Mouse (Mus musculus): ENCODE results near the gene Cpeb2.

DNA sequence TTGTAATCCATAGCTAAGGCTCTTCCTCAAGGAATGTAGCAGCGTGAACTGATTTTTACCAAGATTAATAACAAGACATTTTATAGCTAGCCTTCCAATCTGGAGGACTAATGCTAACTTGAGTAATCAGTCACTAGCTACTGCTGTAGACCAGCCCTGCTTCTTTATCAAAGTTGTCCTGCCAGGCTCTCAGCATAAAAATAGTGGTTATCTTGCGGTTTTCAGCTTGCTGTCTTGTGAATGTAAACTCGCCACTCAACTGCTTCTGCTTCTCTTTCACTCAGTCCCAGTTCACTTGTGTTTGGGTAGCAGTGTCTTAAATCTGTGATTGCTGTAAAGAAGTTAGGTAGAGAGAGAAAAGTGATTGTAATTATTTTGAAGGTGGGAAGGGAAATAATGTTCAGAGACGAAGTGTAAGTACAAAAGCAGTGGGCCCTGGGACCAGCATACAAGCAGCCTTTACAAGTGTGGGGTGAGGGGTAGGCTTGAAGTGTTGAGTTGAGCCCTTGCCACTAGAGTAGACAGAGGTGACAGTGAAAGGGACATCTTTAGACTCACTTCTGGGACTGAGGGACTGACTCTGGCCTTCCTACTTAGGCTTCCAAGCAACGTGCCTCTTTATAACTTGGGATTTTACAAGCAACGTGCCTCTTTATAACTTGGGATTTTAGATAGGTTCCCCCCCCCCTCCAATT is 6.3 kb downstream of the Cpeb2 start:
- TF ChIP-seq USF1 (IDR thresholded peaks at IDR 0.05; ENCODE audit: low read depth), result no peak
- no peak for TF ChIP-seq POLR2A (IDR thresholded peaks at IDR 0.05; ENCODE audit: insufficient read length, low read depth)
- no peak for TF ChIP-seq CEBPB (IDR thresholded peaks at IDR 0.05; ENCODE audit: insufficient read depth, poor library complexity, severe bottlenecking)
- TF ChIP-seq MYOD1 (IDR thresholded peaks at IDR 0.05; ENCODE audit: control insufficient read depth in 1 of 3, insufficient read length in 2 of 3, low read depth in 2 of 3), result no peak
- TF ChIP-seq POLR2AphosphoS2 (IDR thresholded peaks at IDR 0.05; ENCODE audit: insufficient read length, low read depth), result no peak
- no peak for TF ChIP-seq E2F4 (IDR thresholded peaks at IDR 0.05; ENCODE audit: insufficient read depth)
- no peak for TF ChIP-seq TCF3 (IDR thresholded peaks at IDR 0.05; ENCODE audit: insufficient read length, low read depth)
- no peak for TF ChIP-seq MAX (IDR thresholded peaks at IDR 0.05; ENCODE audit: low read depth)
- no peak for TF ChIP-seq SRF (IDR thresholded peaks at IDR 0.05; ENCODE audit: control insufficient read depth, insufficient read length, low read depth)
- TF ChIP-seq REST (IDR thresholded peaks at IDR 0.05; ENCODE audit: insufficient read depth, insufficient read length), result no peak

Data from myocyte (in vitro differentiated cells).